Comparison of ENCODE assay signal across 11 mouse cellular contexts in genomic region chr9:77930036-77930859, GRCm38 (mm10). TPM values are rescaled to one million over a fixed set of nuclear protein-coding genes. Genes with fewer than 3 reads are reported as not detected.
DNase-seq lines count a peak whose midpoint lies in the region; ATAC-seq lines count a peak whose summit lies in the region.
"Had no signal": no experiment of that assay in that cellular context is flagged by ENCODE, and none has a peak within 500 bp of the region (broad histone marks: within the 10 kb centered on the region; RNA-seq: fewer than 3 reads in every experiment).

No protein-coding gene starts in this region.

- intact Hi-C loops in left cerebral cortex, postnatal 14 days (cut with DNase I) = no loop called here

- H3K27me3 ChIP-seq in hindbrain, embryonic 10.5 days (ENCODE audit: insufficient read depth, poor library complexity, severe bottlenecking) = no peaks in the 10 kb centered on the region
- H3K27me3 ChIP-seq in hindbrain, embryonic 16.5 days (replicated peaks; ENCODE audit: control insufficient read depth, insufficient read depth, low read length) = no peaks in the 10 kb centered on the region
- no peaks in the 10 kb centered on the region for H3K27me3 ChIP-seq in hindbrain, embryonic 15.5 days
- H3K27me3 ChIP-seq: forebrain, embryonic 15.5 days; limb, embryonic 15.5 days had no signal

- H3K4me3 ChIP-seq in hindbrain, embryonic 10.5 days = no peak overlapping the region
- no peak overlapping the region for H3K4me3 ChIP-seq in hindbrain, embryonic 16.5 days (ENCODE audit: low read length)
- no peak overlapping the region for H3K4me3 ChIP-seq in hindbrain, embryonic 15.5 days
- H3K4me3 ChIP-seq: forebrain, embryonic 15.5 days; limb, embryonic 15.5 days had no signal

- peak overlapping the region; percentile 75 for H3K27ac ChIP-seq in hindbrain, embryonic 10.5 days
- H3K27ac ChIP-seq in hindbrain, embryonic 16.5 days (ENCODE audit: low read depth, low read length) = no peak overlapping the region
- no peak overlapping the region for H3K27ac ChIP-seq in hindbrain, embryonic 15.5 days (replicated peaks)
- H3K27ac ChIP-seq: forebrain, embryonic 15.5 days; limb, embryonic 15.5 days had no signal

- no peaks in the 10 kb centered on the region for H3K36me3 ChIP-seq in hindbrain, embryonic 10.5 days
- H3K36me3 ChIP-seq in hindbrain, embryonic 16.5 days (ENCODE audit: control insufficient read depth, insufficient read depth, low read length) = no peaks in the 10 kb centered on the region
- no peaks in the 10 kb centered on the region for H3K36me3 ChIP-seq in hindbrain, embryonic 15.5 days
- H3K36me3 ChIP-seq: forebrain, embryonic 15.5 days; limb, embryonic 15.5 days had no signal

- H3K4me2 ChIP-seq in hindbrain, embryonic 16.5 days (ENCODE audit: low read length) = no peak overlapping the region
- no peak overlapping the region for H3K4me2 ChIP-seq in hindbrain, embryonic 15.5 days
- H3K4me2 ChIP-seq: forebrain, embryonic 15.5 days; limb, embryonic 15.5 days had no signal

- no peak; the same call in 1 of the 2 replicates for ATAC-seq in hindbrain, embryonic 16.5 days
- ATAC-seq in hindbrain, embryonic 15.5 days (ENCODE audit: low FRiP score, low read depth) = peak; percentile 29; the same call in 1 of the 2 replicates
- ATAC-seq: forebrain, embryonic 15.5 days had no signal

- peaks cover 50% of the 10 kb centered on the region for H3K4me1 ChIP-seq in hindbrain, embryonic 10.5 days (replicated peaks)
- H3K4me1 ChIP-seq in hindbrain, embryonic 16.5 days (ENCODE audit: control insufficient read depth, insufficient read depth, low read depth, low read length) = no peaks in the 10 kb centered on the region
- H3K4me1 ChIP-seq in hindbrain, embryonic 15.5 days (replicated peaks) = peaks cover 25% of the 10 kb centered on the region

- H3K9me3 ChIP-seq in hindbrain, embryonic 10.5 days = no peaks in the 10 kb centered on the region
- H3K9me3 ChIP-seq in hindbrain, embryonic 16.5 days (ENCODE audit: control insufficient read depth, low read length) = no peaks in the 10 kb centered on the region
- H3K9me3 ChIP-seq in hindbrain, embryonic 15.5 days = no peaks in the 10 kb centered on the region
- H3K9me3 ChIP-seq: forebrain, embryonic 15.5 days; limb, embryonic 15.5 days had no signal

- no peak overlapping the region for H3K9ac ChIP-seq in hindbrain, embryonic 16.5 days (ENCODE audit: low read depth, low read length)
- H3K9ac ChIP-seq in hindbrain, embryonic 15.5 days = no peak overlapping the region
- H3K9ac ChIP-seq: forebrain, embryonic 15.5 days; limb, embryonic 15.5 days had no signal

- WGBS in hindbrain, embryonic 10.5 days = 63% methylated on average over 10 of the region's 10 CpGs
- 60% methylated on average over 10 of the region's 10 CpGs for WGBS in hindbrain, embryonic 16.5 days
- WGBS in hindbrain, embryonic 15.5 days = 56% methylated on average over 10 of the region's 10 CpGs

- no peak for DNase-seq in hindbrain, embryonic 10.5 days (ENCODE audit: low spot score)
- DNase-seq in 3T3-L1 (ENCODE audit: low read depth, low spot score) = peak; percentile 87
- peak; percentile 72 for DNase-seq in adrenal gland, adult 8-10 months
- DNase-seq in frontal cortex, adult 2 months (ENCODE audit: extremely low spot score in 1 of 2, low spot score in 1 of 2) = no peak
- DNase-seq in left cerebral cortex, postnatal 14 days (ENCODE audit: low spot score in 2 of 2) = no peak
- DNase-seq in layer of hippocampus, postnatal 10 days (ENCODE audit: low spot score in 2 of 2) = no peak
- DNase-seq: right cerebral cortex, postnatal 4 days had no signal

RNA-seq across cellular contexts. Expression of gene Elovl5, which starts 13.1 kb away (rescaled TPM):
- polyA plus RNA-seq in hindbrain, embryonic 10.5 days (2016; fragmentation: Nextera tagmentation; extraction: Ambion mirVana) = 72.7 and 92.1 TPM in 2 replicates
- polyA plus RNA-seq in hindbrain, embryonic 16.5 days (2015; fragmentation: Nextera tagmentation; extraction: Ambion mirVana) = 73.3 and 73.8 TPM in 2 replicates
- total RNA-seq in adrenal gland, adult 8-10 months (2022) = 100 to 1,000 TPM; 450 to 789 (median 577) TPM
- polyA plus RNA-seq in hindbrain, embryonic 15.5 days (2015; fragmentation: Nextera tagmentation; extraction: Ambion mirVana) = 62.3 and 67.1 TPM in 2 replicates
- polyA plus RNA-seq in frontal cortex, adult 2 months (2012; rRNA removed) = 97.3 and 105 TPM in 2 replicates
- 10 to 100 TPM; 75.5 to 79.5 TPM for total RNA-seq in left cerebral cortex, postnatal 14 days (2021)
- total RNA-seq in layer of hippocampus, postnatal 10 days (2021) = 10 to 100 TPM; 85.5 to 89.5 TPM

Comparison
In these comparisons a context has a peak if more than half of its experiments do, and no peak if none do; other contexts are left out.
1. DNase-seq: peak in 3T3-L1 (single experiment) and adrenal gland, adult 8-10 months (single experiment); none in hindbrain, embryonic 10.5 days (single experiment), frontal cortex, adult 2 months (0 of 2), left cerebral cortex, postnatal 14 days (0 of 2) and layer of hippocampus, postnatal 10 days (0 of 2).